Mouse (Mus musculus) hindbrain, embryonic 16.5 days (tissue): ENCODE measurements at regions not wholly inside any gene's neighbourhood (a gene's known extent, or its start where the extent isn't known, plus 50 kb on each side); places are given as distances from the start of the nearest gene placed in this dataset.
A peak's percentile ranks its signal among the peaks of the same experiment; 100 is the strongest.

Experiments used
- ATAC-seq: fragments of 200-750 bp; cut with Nextera tagmentation; 2 replicates; pipeline ENCODE4 v1.8.0; 2017; ENCODE audit warnings: moderate TSS enrichment, moderate library complexity
- H3K27ac ChIP-seq: fragments of 300-500 bp; sonication (generic); 2 replicates; pipeline ENCODE4 v1.5.1; 2014; ENCODE audit warnings: low read depth, mild to moderate bottlenecking, control low read depth, low read length, moderate library complexity
- H3K27me3 ChIP-seq: fragments of 300-500 bp; sonication (generic); replicated peaks from 2 replicates; pipeline ENCODE4 v1.6.1; 2014; ENCODE audit warnings: low read length; ENCODE audit not compliant: control insufficient read depth, insufficient read depth
- H3K36me3 ChIP-seq: fragments of 300-500 bp; sonication (generic); 2 replicates; pipeline ENCODE4 v1.6.1; 2014; ENCODE audit warnings: mild to moderate bottlenecking, low read length, moderate library complexity, mixed read lengths; ENCODE audit not compliant: control insufficient read depth, insufficient read depth
- H3K4me1 ChIP-seq: fragments of 300-500 bp; sonication (generic); 2 replicates; pipeline ENCODE4 v1.6.1; 2014; ENCODE audit warnings: low read depth, low read length; ENCODE audit not compliant: control insufficient read depth, insufficient read depth
- H3K4me2 ChIP-seq: fragments of 300-500 bp; sonication (generic); 2 replicates; pipeline ENCODE4 v1.6.1; 2014; ENCODE audit warnings: mild to moderate bottlenecking, low read length, control low read depth, moderate library complexity
- H3K4me3 ChIP-seq: fragments of 300-500 bp; sonication (generic); 2 replicates; pipeline ENCODE4 v1.5.1; 2014; ENCODE audit warnings: mild to moderate bottlenecking, low read length, control low read depth, moderate library complexity
- H3K9ac ChIP-seq: fragments of 300-500 bp; sonication (generic); 2 replicates; pipeline ENCODE4 v1.6.1; 2014; ENCODE audit warnings: low read depth, mild to moderate bottlenecking, control low read depth, low read length, moderate library complexity
- H3K9me3 ChIP-seq: fragments of 300-500 bp; sonication (generic); 2 replicates; pipeline ENCODE4 v1.6.1; 2014; ENCODE audit warnings: mild to moderate bottlenecking, low read length, moderate library complexity; ENCODE audit not compliant: control insufficient read depth
- WGBS: fragments of 180-500 bp; shearing (Covaris S2); extraction: QIAGEN DNeasy Blood & Tissue Kit; methylation state at CpG from one replicate; pipeline ENCODE4 v1.1.7; 2014; 5-methylcytosine and 5-hydroxymethylcytosine counted together

GRCm38 (mm10) chr11:48464036-48464435 lies 336.1 kb upstream of the Rack1 start:
- WGBS: 66% methylated on average over 4 of the region's 4 CpGs
- no peak for ATAC-seq
- no peaks in the 10 kb centered on the region for H3K4me1 ChIP-seq

GRCm38 (mm10) chr11:48449883-48450282 lies 350.2 kb upstream of the Rack1 start:
- no peak overlapping the region for H3K9ac ChIP-seq
- H3K27me3 ChIP-seq: no peaks in the 10 kb centered on the region
- 80% methylated on average over 1 of the region's 1 CpGs for WGBS
- no peaks in the 10 kb centered on the region for H3K36me3 ChIP-seq
- no peak overlapping the region for H3K27ac ChIP-seq
- H3K9me3 ChIP-seq: no peaks in the 10 kb centered on the region
- H3K4me1 ChIP-seq: no peaks in the 10 kb centered on the region
- ATAC-seq: no peak
- no peak overlapping the region for H3K4me2 ChIP-seq
- H3K4me3 ChIP-seq: no peak overlapping the region

More at GRCm38 (mm10) chr11:48464036-48464435, 336.1 kb upstream of the Rack1 start:
- H3K36me3 ChIP-seq: no peaks in the 10 kb centered on the region
- no peak overlapping the region for H3K27ac ChIP-seq
- no peaks in the 10 kb centered on the region for H3K27me3 ChIP-seq
- no peak overlapping the region for H3K4me3 ChIP-seq
- no peak overlapping the region for H3K9ac ChIP-seq
- H3K4me2 ChIP-seq: no peak overlapping the region
- no peaks in the 10 kb centered on the region for H3K9me3 ChIP-seq

- peak; percentile 61 for ATAC-seq
- H3K36me3 ChIP-seq: no peaks in the 10 kb centered on the region
- H3K27me3 ChIP-seq: no peaks in the 10 kb centered on the region
- H3K4me3 ChIP-seq: no peak overlapping the region
- WGBS: 36% methylated on average over 5 of the region's 5 CpGs
- H3K9ac ChIP-seq: no peak overlapping the region
- no peaks in the 10 kb centered on the region for H3K4me1 ChIP-seq
- H3K27ac ChIP-seq: no peak overlapping the region
- H3K9me3 ChIP-seq: no peaks in the 10 kb centered on the region
- no peak overlapping the region for H3K4me2 ChIP-seq
These were observed 357.4 kb upstream of the Rack1 start for GRCm38 (mm10) chr11:48442534-48443254.

GRCm38 (mm10) chr11:48436712-48437111 lies 363.4 kb upstream of the Rack1 start:
- Histone ChIP-seq H3K4me2 (no peak overlapping the region), H3K27me3 (no peaks in the 10 kb centered on the region), H3K27ac (no peak overlapping the region), H3K4me3 (no peak overlapping the region), H3K9me3 (no peaks in the 10 kb centered on the region; the same call in 1 of the 2 replicates), H3K9ac (no peak overlapping the region), H3K4me1 (no peaks in the 10 kb centered on the region), H3K36me3 (no peaks in the 10 kb centered on the region)
- no peak for ATAC-seq
- WGBS: 85% methylated on average over 3 of the region's 3 CpGs

- ATAC-seq: no peak
- H3K4me2 ChIP-seq: no peak overlapping the region
These were observed 368.8 kb upstream of the Rack1 start for GRCm38 (mm10) chr11:48431316-48431715.

GRCm38 (mm10) chr11:48427423-48427822 lies 372.7 kb upstream of the Rack1 start:
- H3K36me3 ChIP-seq: no peaks in the 10 kb centered on the region
- H3K4me3 ChIP-seq: no peak overlapping the region
- H3K27me3 ChIP-seq: no peaks in the 10 kb centered on the region
- H3K9me3 ChIP-seq: no peaks in the 10 kb centered on the region
- no peak for ATAC-seq
- no peaks in the 10 kb centered on the region for H3K4me1 ChIP-seq
- H3K9ac ChIP-seq: no peak overlapping the region
- whole genome bisulfite sequencing: 66% methylated on average over 2 of the region's 2 CpGs
- H3K27ac ChIP-seq: no peak overlapping the region
- H3K4me2 ChIP-seq: no peak overlapping the region

More at GRCm38 (mm10) chr11:48431316-48431715, 368.8 kb upstream of the Rack1 start:
- Histone ChIP-seq H3K27ac (no peak overlapping the region), H3K9ac (no peak overlapping the region), H3K4me1 (no peaks in the 10 kb centered on the region), H3K36me3 (no peaks in the 10 kb centered on the region), H3K9me3 (no peaks in the 10 kb centered on the region; the same call in 1 of the 2 replicates), H3K4me3 (no peak overlapping the region), H3K27me3 (no peaks in the 10 kb centered on the region)

- WGBS: 73% methylated on average over 1 of the region's 1 CpGs
- H3K9me3 ChIP-seq: no peaks in the 10 kb centered on the region
- ATAC-seq: no peak
- H3K4me2 ChIP-seq: no peak overlapping the region
- no peak overlapping the region for H3K4me3 ChIP-seq
- no peaks in the 10 kb centered on the region for H3K36me3 ChIP-seq
- H3K27me3 ChIP-seq: no peaks in the 10 kb centered on the region
- H3K4me1 ChIP-seq: no peaks in the 10 kb centered on the region
- H3K27ac ChIP-seq: no peak overlapping the region
- no peak overlapping the region for H3K9ac ChIP-seq
These were observed 373.7 kb upstream of the Rack1 start for GRCm38 (mm10) chr11:48426446-48426845.

GRCm38 (mm10) chr11:48418066-48418756 lies 381.9 kb upstream of the Rack1 start:
- Histone ChIP-seq H3K27ac (no peak overlapping the region), H3K4me2 (no peak overlapping the region), H3K4me1 (no peaks in the 10 kb centered on the region), H3K27me3 (no peaks in the 10 kb centered on the region), H3K9ac (no peak overlapping the region), H3K36me3 (no peaks in the 10 kb centered on the region), H3K9me3 (no peaks in the 10 kb centered on the region), H3K4me3 (no peak overlapping the region)
- ATAC-seq: peak; percentile 71
- 65% methylated on average over 6 of the region's 6 CpGs for WGBS

GRCm38 (mm10) chr11:48417615-48418014 lies 382.5 kb upstream of the Rack1 start:
- ATAC-seq: no peak
- no peaks in the 10 kb centered on the region for H3K4me1 ChIP-seq
- H3K36me3 ChIP-seq: no peaks in the 10 kb centered on the region
- no peaks in the 10 kb centered on the region for H3K27me3 ChIP-seq
- no peak overlapping the region for H3K4me3 ChIP-seq
- no peak overlapping the region for H3K9ac ChIP-seq
- no peak overlapping the region for H3K4me2 ChIP-seq
- no peaks in the 10 kb centered on the region for H3K9me3 ChIP-seq
- H3K27ac ChIP-seq: no peak overlapping the region
- 62% methylated on average over 2 of the region's 2 CpGs for WGBS
